Mouse (Mus musculus) intestine, embryonic 14.5 days (tissue): ENCODE results near the gene Usp17lb. TPM values are rescaled to one million over a fixed set of nuclear protein-coding genes. Genes with fewer than 3 reads are reported as not detected.

Source experiments
- ATAC-seq: fragments of 200-750 bp; cut with Nextera tagmentation; replicated peaks from 2 replicates; pipeline ENCODE4 v1.8.0; 2017; ENCODE audit warnings: low read depth, moderate number of reproducible peaks, moderate TSS enrichment, moderate library complexity; ENCODE audit not compliant: low FRiP score, low TSS enrichment
- DNase-seq: peaks from one replicate; pipeline ENCODE4 v3.0.0-alpha.2; 2018; ENCODE audit warnings: low spot score
- H3K27ac ChIP-seq: fragments of 300-500 bp; sonication (generic); 2 replicates; pipeline ENCODE4 v1.5.1; 2014; ENCODE audit warnings: low read depth, mild to moderate bottlenecking, control low read depth
- H3K27me3 ChIP-seq: fragments of 300-500 bp; sonication (generic); replicated peaks from 2 replicates; pipeline ENCODE4 v1.6.1; 2014; ENCODE audit warnings: low read length, control low read depth; ENCODE audit not compliant: control insufficient read depth, insufficient read depth
- H3K36me3 ChIP-seq: fragments of 300-500 bp; sonication (generic); 2 replicates; pipeline ENCODE4 v1.6.1; 2014; ENCODE audit warnings: low read length, control low read depth; ENCODE audit not compliant: control insufficient read depth, insufficient read depth
- H3K4me1 ChIP-seq: fragments of 300-500 bp; sonication (generic); replicated peaks from 2 replicates; pipeline ENCODE4 v1.6.1; 2014; ENCODE audit warnings: low read length, control low read depth, mixed read lengths; ENCODE audit not compliant: control insufficient read depth, insufficient read depth
- H3K4me2 ChIP-seq: fragments of 300-500 bp; sonication (generic); 2 replicates; pipeline ENCODE4 v1.6.1; 2014; ENCODE audit warnings: low read length
- H3K4me3 ChIP-seq: fragments of 300-500 bp; sonication (generic); 2 replicates; pipeline ENCODE4 v1.5.1; 2014; ENCODE audit warnings: low read depth, low read length, control low read depth, mixed read lengths
- H3K9ac ChIP-seq: fragments of 300-500 bp; sonication (generic); 2 replicates; pipeline ENCODE4 v1.6.1; 2014; ENCODE audit warnings: mild to moderate bottlenecking, low read length
- H3K9me3 ChIP-seq: fragments of 300-500 bp; sonication (generic); 2 replicates; pipeline ENCODE4 v1.6.1; 2016; ENCODE audit warnings: low read length, control low read depth; ENCODE audit not compliant: control insufficient read depth
- WGBS: fragments of 180-500 bp; shearing (Covaris S2); extraction: QIAGEN DNeasy Blood & Tissue Kit; methylation state at CpG from one replicate; pipeline ENCODE4 v1.1.7; 2014; 5-methylcytosine and 5-hydroxymethylcytosine counted together
- polyA plus RNA-seq: library from polyadenylated mRNA; unstranded; fragments of >200 nt; fragmentation: Nextera tagmentation; extraction: Ambion mirVana; gene quantifications from 2 replicates; pipeline ENCODE4 v1.2.1, GENCODE M21; 2014

The Usp17lb gene
- polyA plus RNA-seq, 1 experiment from 2014 or later, result not detected

GRCm38 (mm10) chr7:104790796-104791195 is 51.6 kb downstream of the Usp17lb start:
- no peak for DNase-seq

More at GRCm38 (mm10) chr7:104790796-104791195, 51.6 kb downstream of the Usp17lb start:
- WGBS, result 69% methylated on average over 1 of the region's 1 CpGs
- Histone ChIP-seq H3K9me3 (no peaks in the 10 kb centered on the region), H3K4me3 (no peak overlapping the region), H3K9ac (no peak overlapping the region), H3K27ac (no peak overlapping the region), H3K36me3 (no peaks in the 10 kb centered on the region), H3K4me2 (no peak overlapping the region), H3K27me3 (no peaks in the 10 kb centered on the region), H3K4me1 (no peaks in the 10 kb centered on the region)
- ATAC-seq, result no peak

Other genes with a start within 250 kb of the Usp17lb start
- not detected in 2 replicates for gene Olfr655, start 240.8 kb downstream of the Usp17lb start, polyA plus RNA-seq
- gene Olfr656, start 228.6 kb downstream of the Usp17lb start, polyA plus RNA-seq, result not detected in 2 replicates
- gene Olfr657, start 217.8 kb downstream of the Usp17lb start, polyA plus RNA-seq, result not detected in 2 replicates
- 0.05 TPM in 1 of 2 replicates, not detected in the other for gene Olfr658, start 195.3 kb downstream of the Usp17lb start, polyA plus RNA-seq
- not detected in 2 replicates for gene Olfr659, start 175.8 kb downstream of the Usp17lb start, polyA plus RNA-seq
- gene Olfr661, start 156.1 kb downstream of the Usp17lb start, polyA plus RNA-seq, result not detected in 2 replicates
- not detected in 2 replicates for gene Usp17le, start 65.1 kb downstream of the Usp17lb start, polyA plus RNA-seq
- not detected in 2 replicates for gene Usp17la, start 14.4 kb upstream of the Usp17lb start, polyA plus RNA-seq
- not detected in 2 replicates for gene Olfr665, start 35.4 kb upstream of the Usp17lb start, polyA plus RNA-seq
- not detected in 2 replicates for gene Olfr666, start 53.3 kb upstream of the Usp17lb start, polyA plus RNA-seq
- gene Olfr667, start 78.9 kb upstream of the Usp17lb start, polyA plus RNA-seq, result not detected in 2 replicates
- not detected in 2 replicates for gene Olfr668, start 85.5 kb upstream of the Usp17lb start, polyA plus RNA-seq
- not detected in 2 replicates for gene Olfr669, start 91.6 kb upstream of the Usp17lb start, polyA plus RNA-seq
- gene Olfr670, start 120.0 kb upstream of the Usp17lb start, polyA plus RNA-seq, result not detected in 2 replicates
- gene Olfr671, start 136.5 kb upstream of the Usp17lb start, polyA plus RNA-seq, result not detected in 2 replicates
- gene Olfr672, start 159.4 kb upstream of the Usp17lb start, polyA plus RNA-seq, result not detected in 2 replicates
- gene Olfr675, start 185.9 kb upstream of the Usp17lb start, polyA plus RNA-seq, result not detected in 2 replicates
- not detected in 2 replicates for gene Olfr676, start 190.1 kb upstream of the Usp17lb start, polyA plus RNA-seq
- not detected in 2 replicates for gene Olfr677, start 208.8 kb upstream of the Usp17lb start, polyA plus RNA-seq
- gene Olfr678, start 221.9 kb upstream of the Usp17lb start, polyA plus RNA-seq, result not detected in 2 replicates
- gene Olfr679, start 238.6 kb upstream of the Usp17lb start, polyA plus RNA-seq, result not detected in 2 replicates